Mouse (Mus musculus) liver, embryonic 16.5 days (tissue): ENCODE results near the gene Olfr91. TPM values are rescaled to one million over a fixed set of nuclear protein-coding genes. Genes with fewer than 3 reads are reported as not detected.

Experiments
- polyA plus RNA-seq: library from polyadenylated mRNA; unstranded; fragments of >200 nt; fragmentation: Nextera tagmentation; extraction: Ambion mirVana; gene quantifications from 2 replicates; pipeline ENCODE4 v1.2.1, GENCODE M21; 2015

Gene Olfr91
- polyA plus RNA-seq, 1 experiment from 2014 or later, result not detected

Other genes with a start within 250 kb of the Olfr91 start
- gene Trim15, start 231.1 kb downstream of the Olfr91 start, polyA plus RNA-seq, result 0.55 and 0.61 TPM in 2 replicates
- gene Trim10, start 228.7 kb downstream of the Olfr91 start, polyA plus RNA-seq, result 285 and 295 TPM in 2 replicates
- not detected in 2 replicates for gene Trim40, start 208.2 kb downstream of the Olfr91 start, polyA plus RNA-seq
- gene Trim31, start 200.2 kb downstream of the Olfr91 start, polyA plus RNA-seq, result 0.27 TPM in 1 of 2 replicates, not detected in the other
- 0.08 TPM in 1 of 2 replicates, not detected in the other for gene Rnf39, start 155.4 kb downstream of the Olfr91 start, polyA plus RNA-seq
- gene Ppp1r11, start 146.5 kb downstream of the Olfr91 start, polyA plus RNA-seq, result 23.9 and 28.8 TPM in 2 replicates
- gene Znrd1, start 139.7 kb downstream of the Olfr91 start, polyA plus RNA-seq, result 20.9 and 21.3 TPM in 2 replicates
- gene Znrd1as, start 139.7 kb downstream of the Olfr91 start, polyA plus RNA-seq, result 2.5 and 3.0 TPM in 2 replicates
- gene 2410137M14Rik, start 117.0 kb downstream of the Olfr91 start, polyA plus RNA-seq, result not detected in 2 replicates
- gene H2-M5, start 108.7 kb downstream of the Olfr91 start, polyA plus RNA-seq, result not detected in 2 replicates
- gene Zfp57, start 97.1 kb downstream of the Olfr91 start, polyA plus RNA-seq, result 2.9 and 3.4 TPM in 2 replicates
- gene Mog, start 74.9 kb downstream of the Olfr91 start, polyA plus RNA-seq, result not detected in 2 replicates
- 0.46 and 1.0 TPM in 2 replicates for gene Gabbr1, start 52.3 kb downstream of the Olfr91 start, polyA plus RNA-seq
- not detected in 2 replicates for gene Olfr90, start 9.8 kb downstream of the Olfr91 start, polyA plus RNA-seq
- gene Olfr92, start 21.8 kb upstream of the Olfr91 start, polyA plus RNA-seq, result not detected in 2 replicates
- gene Olfr93, start 63.2 kb upstream of the Olfr91 start, polyA plus RNA-seq, result not detected in 2 replicates
- gene Ubd, start 95.6 kb upstream of the Olfr91 start, polyA plus RNA-seq, result not detected in 2 replicates
- not detected in 2 replicates for gene Olfr94, start 102.7 kb upstream of the Olfr91 start, polyA plus RNA-seq
- not detected in 2 replicates for gene Olfr95, start 114.8 kb upstream of the Olfr91 start, polyA plus RNA-seq
- not detected in 2 replicates for gene Olfr96, start 121.9 kb upstream of the Olfr91 start, polyA plus RNA-seq
- gene Olfr97, start 139.1 kb upstream of the Olfr91 start, polyA plus RNA-seq, result not detected in 2 replicates
- gene Olfr98, start 165.5 kb upstream of the Olfr91 start, polyA plus RNA-seq, result not detected in 2 replicates
- 2.2 and 2.6 TPM in 2 replicates for gene H2-M3, start 171.9 kb upstream of the Olfr91 start, polyA plus RNA-seq
- not detected in 2 replicates for gene Olfr99, start 185.2 kb upstream of the Olfr91 start, polyA plus RNA-seq
- not detected in 2 replicates for gene Olfr101, start 206.0 kb upstream of the Olfr91 start, polyA plus RNA-seq
- gene Olfr102, start 218.8 kb upstream of the Olfr91 start, polyA plus RNA-seq, result not detected in 2 replicates
- gene Olfr103, start 241.4 kb upstream of the Olfr91 start, polyA plus RNA-seq, result not detected in 2 replicates